ENCODE assay signal across 9 mouse cellular contexts in the genomic region with DNA sequence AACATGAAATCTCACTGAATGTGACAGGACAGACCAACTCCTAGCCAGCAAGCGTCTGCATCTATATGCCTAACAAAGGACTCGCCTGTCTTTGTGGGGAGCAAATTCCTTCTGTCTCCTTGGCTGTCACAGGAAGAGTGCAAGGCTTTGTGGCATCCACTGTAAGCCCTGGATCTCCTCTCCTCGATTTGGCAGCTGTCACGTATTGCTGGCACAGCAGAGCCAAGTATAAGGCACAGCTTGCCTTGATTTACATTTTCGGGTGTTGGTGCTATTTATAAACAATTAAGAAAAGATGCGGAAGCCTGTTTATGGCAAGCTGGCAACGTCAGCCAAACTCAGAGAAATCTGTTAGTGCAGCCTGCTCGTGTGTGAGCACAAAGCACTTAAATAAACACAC. TPM values are rescaled to one million over a fixed set of nuclear protein-coding genes. Genes with fewer than 3 reads are reported as not detected.
DNase-seq lines count a peak whose midpoint lies in the region; ATAC-seq lines count a peak whose summit lies in the region.
"Had no signal": no experiment of that assay in that cellular context is flagged by ENCODE, and none has a peak within 500 bp of the region (broad histone marks: within the 10 kb centered on the region; RNA-seq: fewer than 3 reads in every experiment).

No protein-coding gene starts in this region.

- no peak for ATAC-seq in cerebellum, adult (ENCODE audit: insufficient number of reproducible peaks, low FRiP score, low TSS enrichment)
- no peak for ATAC-seq in neural tube, embryonic 11.5 days (ENCODE audit: insufficient read depth, low FRiP score, low TSS enrichment)
- no peak for ATAC-seq in limb, embryonic 13.5 days (ENCODE audit: low FRiP score, low read depth)
- ATAC-seq in liver, embryonic 11.5 days (replicated peaks; ENCODE audit: low FRiP score): no peak

- H3K4me1 ChIP-seq in neural tube, embryonic 11.5 days (ENCODE audit: control insufficient read depth, insufficient read depth, low read length): peaks cover 39% of the 10 kb centered on the region
- H3K4me1 ChIP-seq in limb, embryonic 13.5 days: peaks cover 73% of the 10 kb centered on the region
- H3K4me1 ChIP-seq in liver, embryonic 11.5 days (replicated peaks; ENCODE audit: control insufficient read depth, insufficient read depth, low read length): peaks cover 9% of the 10 kb centered on the region; the same call in 1 of the 2 replicates

- peak; percentile 56 to 65 for DNase-seq in cerebellum, postnatal 14 days
- DNase-seq in neural tube, embryonic 11.5 days (ENCODE audit: low spot score): no peak
- DNase-seq in neural tube, embryonic 10.5 days (ENCODE audit: extremely low spot score, low spot score): no peak
- peak; percentile 60 for DNase-seq in telencephalon, adult 2 months (ENCODE audit: low read depth, low spot score)
- no peak for DNase-seq in spleen, adult 12 weeks (ENCODE audit: low spot score)
- DNase-seq in liver, embryonic 11.5 days (ENCODE audit: low spot score): no peak
- DNase-seq: kidney, postnatal 14 days had no signal

- 39% methylated on average over 8 of the region's 8 CpGs for WGBS in neural tube, embryonic 11.5 days
- WGBS in limb, embryonic 13.5 days: 17% methylated on average over 8 of the region's 8 CpGs
- WGBS in liver, embryonic 11.5 days: 54% methylated on average over 8 of the region's 8 CpGs

- no peak overlapping the region for H3K4me3 ChIP-seq in neural tube, embryonic 11.5 days (ENCODE audit: low read depth, low read length)
- H3K4me3 ChIP-seq in limb, embryonic 13.5 days: no peak overlapping the region
- H3K4me3 ChIP-seq in liver, embryonic 11.5 days (ENCODE audit: low read depth, low read length): no peak overlapping the region

- peak overlapping the region; percentile 24; the same call in 1 of the 2 replicates for H3K9ac ChIP-seq in neural tube, embryonic 11.5 days (ENCODE audit: low read length)
- peak overlapping the region; percentile 40; the same call in 1 of the 2 replicates for H3K9ac ChIP-seq in limb, embryonic 13.5 days
- H3K9ac ChIP-seq in liver, embryonic 11.5 days (ENCODE audit: low read depth, low read length): no peak overlapping the region

- H3K27me3 ChIP-seq in neural tube, embryonic 11.5 days (ENCODE audit: control insufficient read depth, insufficient read depth, low read length): no peaks in the 10 kb centered on the region
- no peaks in the 10 kb centered on the region for H3K27me3 ChIP-seq in limb, embryonic 13.5 days
- H3K27me3 ChIP-seq in liver, embryonic 11.5 days (replicated peaks; ENCODE audit: control insufficient read depth, insufficient read depth, low read length): no peaks in the 10 kb centered on the region

- H3K27ac ChIP-seq in neural tube, embryonic 11.5 days (ENCODE audit: low read depth, low read length): peak overlapping the region; percentile 82
- H3K27ac ChIP-seq in limb, embryonic 13.5 days: no peak overlapping the region
- no peak overlapping the region for H3K27ac ChIP-seq in liver, embryonic 11.5 days (ENCODE audit: low read depth, low read length)

- no peak overlapping the region for H3K4me2 ChIP-seq in neural tube, embryonic 11.5 days (ENCODE audit: low read depth)
- peak overlapping the region; percentile 7; the same call in 1 of the 2 replicates for H3K4me2 ChIP-seq in limb, embryonic 13.5 days (replicated peaks)
- no peak overlapping the region for H3K4me2 ChIP-seq in liver, embryonic 11.5 days

- H3K36me3 ChIP-seq in neural tube, embryonic 11.5 days (ENCODE audit: control insufficient read depth, insufficient read depth, low read length): no peaks in the 10 kb centered on the region
- peaks cover 6% of the 10 kb centered on the region; the same call in 1 of the 2 replicates for H3K36me3 ChIP-seq in limb, embryonic 13.5 days
- no peaks in the 10 kb centered on the region for H3K36me3 ChIP-seq in liver, embryonic 11.5 days (ENCODE audit: control insufficient read depth, insufficient read depth, low read length)

- no peaks in the 10 kb centered on the region for H3K9me3 ChIP-seq in neural tube, embryonic 11.5 days (ENCODE audit: control insufficient read depth, low read length)
- H3K9me3 ChIP-seq in limb, embryonic 13.5 days: no peaks in the 10 kb centered on the region
- no peaks in the 10 kb centered on the region for H3K9me3 ChIP-seq in liver, embryonic 11.5 days (ENCODE audit: control insufficient read depth, low read length)

RNA-seq across cellular contexts. Expression of gene Afap1, which starts 25.3 kb away (rescaled TPM):
- 57.8 and 61.8 TPM in 2 replicates for polyA plus RNA-seq in neural tube, embryonic 11.5 days (2014; fragmentation: Nextera tagmentation; extraction: Ambion mirVana)
- polyA plus RNA-seq in limb, embryonic 13.5 days (2015; fragmentation: Nextera tagmentation; extraction: Ambion mirVana): 18.7 and 22.1 TPM in 2 replicates
- 6.7 and 6.8 TPM in 2 replicates for polyA plus RNA-seq in liver, embryonic 11.5 days (2014; fragmentation: Nextera tagmentation; extraction: Ambion mirVana)

Comparison
In these comparisons a context has a peak if more than half of its experiments do, and no peak if none do; other contexts are left out.
1. DNase-seq: peak in cerebellum, postnatal 14 days (2 of 2) and telencephalon, adult 2 months (single experiment); none in neural tube, embryonic 11.5 days (single experiment), neural tube, embryonic 10.5 days (single experiment), spleen, adult 12 weeks (single experiment) and liver, embryonic 11.5 days (single experiment).